Mouse (Mus musculus) heart, adult 18-20 months (tissue): Measurements from ENCODE around the gene Mgst1. TPM values are rescaled to one million over a fixed set of nuclear protein-coding genes. Genes with fewer than 3 reads are reported as not detected.

Experiments
- DNase-seq, 2 experiments: peaks; one replicate each; pipeline ENCODE4 v3.0.0; 2021 to 2022; ENCODE audit warnings: mixed read lengths in 1 of 2
- long read RNA-seq, 2 experiments: library from polyadenylated mRNA; stranded (forward); transcript quantifications; one replicate each; pipeline ENCODE4 v2.0.0; 2021
- total RNA-seq, 2 experiments: library from RNA; stranded (reverse); gene quantifications; 2 replicates each; pipeline ENCODE4 v1.2.3; 2021

Mgst1 gene
- total RNA-seq = 100 to 1,000 TPM in 1 of 2 experiments, 10 to 100 TPM in 1; 85.8 to 147 TPM
- long read RNA-seq, experiment 1, transcript Mgst1-201 (4 exons, 1,167 nt) = major isoform, 73 of 83 reads
- long read RNA-seq, experiment 1, partial matches to known transcripts = 9 of 83 reads
- long read RNA-seq, experiment 1, other reads (novel, unspliced or antisense) = 1 of 83 reads
- long read RNA-seq, experiment 2, transcript Mgst1-201 (4 exons, 1,167 nt) = major isoform, 75 of 79 reads
- long read RNA-seq, experiment 2, partial matches to known transcripts = 1 of 79 reads
- long read RNA-seq, experiment 2, other reads (novel, unspliced or antisense) = 3 of 79 reads

- DNase-seq = peak in 1 of 2 experiments; percentile 15
Measured at GRCm38 (mm10) chr6:138139930-138140329, at the start of gene Mgst1. Mgst1 (plus strand) TSS chr6:138140316.

GRCm38 (mm10) chr6:138092432-138092831 is 47.7 kb upstream of the Mgst1 start:
- DNase-seq = no peak

- no peak for DNase-seq
Measured at GRCm38 (mm10) chr6:138095060-138095459, 45.1 kb upstream of the Mgst1 start.

- DNase-seq = no peak
Measured at GRCm38 (mm10) chr6:138099646-138100045, 40.5 kb upstream of the Mgst1 start.

- DNase-seq = no peak
Measured at GRCm38 (mm10) chr6:138101843-138102242, 38.3 kb upstream of the Mgst1 start.

- DNase-seq = no peak
Measured at GRCm38 (mm10) chr6:138102940-138103339, 37.2 kb upstream of the Mgst1 start.

- DNase-seq = no peak
Measured at GRCm38 (mm10) chr6:138104559-138104958, 35.6 kb upstream of the Mgst1 start.

- no peak for DNase-seq
Measured at GRCm38 (mm10) chr6:138117496-138117895, 22.6 kb upstream of the Mgst1 start.

GRCm38 (mm10) chr6:138128392-138129335 is 11.5 kb upstream of the Mgst1 start:
- peak; percentile 23 to 24 for DNase-seq

GRCm38 (mm10) chr6:138130541-138130940 is 9.6 kb upstream of the Mgst1 start:
- DNase-seq = no peak

GRCm38 (mm10) chr6:138140336-138140735 is 220 bp downstream of the Mgst1 start:
- DNase-seq = peak; percentile 80

GRCm38 (mm10) chr6:138141111-138141592 is 1.0 kb downstream of the Mgst1 start:
- peak; percentile 90 to 91 for DNase-seq

GRCm38 (mm10) chr6:138142604-138143003 is 2.5 kb downstream of the Mgst1 start:
- no peak for DNase-seq

GRCm38 (mm10) chr6:138143450-138143849 is 3.3 kb downstream of the Mgst1 start:
- DNase-seq = no peak

- peak; percentile 63 to 91 for DNase-seq
Measured at GRCm38 (mm10) chr6:138153111-138153510, 13.0 kb downstream of the Mgst1 start.

- DNase-seq = peak in 1 of 2 experiments; percentile 53
Measured at GRCm38 (mm10) chr6:138163920-138164319, 23.8 kb downstream of the Mgst1 start.

GRCm38 (mm10) chr6:138171480-138172224 is 31.5 kb downstream of the Mgst1 start:
- DNase-seq = peak; percentile 18 to 58

Other genes starting within 250 kb of the Mgst1 start
- gene Slc15a5, start 60.4 kb upstream of the Mgst1 start, total RNA-seq = under 1 TPM in 1 of 2 experiments, not detected in 1; 0.44 TPM